Mouse (Mus musculus): ENCODE measurements around the gene Nxpe5.

- TF ChIP-seq CTCF (IDR thresholded peaks at IDR 0.05; ENCODE audit: control insufficient read depth, insufficient read depth, insufficient read length) (no peak), USF1 (IDR thresholded peaks at IDR 0.05; ENCODE audit: low read depth) (no peak)
Observed at GRCm38 (mm10) chr5:138241511-138241910, 15.8 kb downstream of the Nxpe5 start.
